Mouse (Mus musculus) neural tube, embryonic 11.5 days (tissue): ENCODE results near the gene Grsf1. TPM values are rescaled to one million over a fixed set of nuclear protein-coding genes. Genes with fewer than 3 reads are reported as not detected.

Experiments used
- ATAC-seq: fragments of 200-750 bp; cut with Nextera tagmentation; 2 replicates; pipeline ENCODE4 v1.8.0; 2017; ENCODE audit warnings: moderate number of reproducible peaks, mild to moderate bottlenecking, moderate TSS enrichment, moderate library complexity; ENCODE audit not compliant: insufficient read depth, low FRiP score, low TSS enrichment
- DNase-seq: peaks from one replicate; pipeline ENCODE4 v3.0.0-alpha.2; 2015; ENCODE audit warnings: low spot score
- H3K27ac ChIP-seq: fragments of 300-500 bp; sonication (generic); 2 replicates; pipeline ENCODE4 v1.5.1; 2014; ENCODE audit warnings: low read depth, mild to moderate bottlenecking, low read length
- H3K27me3 ChIP-seq: fragments of 300-500 bp; sonication (generic); 2 replicates; pipeline ENCODE4 v1.6.1; 2014; ENCODE audit warnings: mild to moderate bottlenecking, low read length, mixed read lengths; ENCODE audit not compliant: control insufficient read depth, insufficient read depth
- H3K36me3 ChIP-seq: fragments of 300-500 bp; sonication (generic); 2 replicates; pipeline ENCODE4 v1.6.1; 2014; ENCODE audit warnings: mild to moderate bottlenecking, low read length, moderate library complexity, mixed read lengths; ENCODE audit not compliant: control insufficient read depth, insufficient read depth
- H3K4me1 ChIP-seq: fragments of 300-500 bp; sonication (generic); 2 replicates; pipeline ENCODE4 v1.6.1; 2014; ENCODE audit warnings: low read length, mixed read lengths; ENCODE audit not compliant: control insufficient read depth, insufficient read depth
- H3K4me2 ChIP-seq: fragments of 300-500 bp; sonication (generic); 2 replicates; pipeline ENCODE4 v1.6.1; 2014; ENCODE audit warnings: low read depth, mild to moderate bottlenecking, moderate library complexity
- H3K4me3 ChIP-seq: fragments of 300-500 bp; sonication (generic); 2 replicates; pipeline ENCODE4 v1.5.1; 2014; ENCODE audit warnings: low read depth, low read length
- H3K9ac ChIP-seq: fragments of 300-500 bp; sonication (generic); 2 replicates; pipeline ENCODE4 v1.6.1; 2014; ENCODE audit warnings: mild to moderate bottlenecking, low read length
- H3K9me3 ChIP-seq: fragments of 300-500 bp; sonication (generic); 2 replicates; pipeline ENCODE4 v1.6.1; 2016; ENCODE audit warnings: low read length; ENCODE audit not compliant: control insufficient read depth
- WGBS: fragments of 180-500 bp; shearing (Covaris S2); extraction: QIAGEN DNeasy Blood & Tissue Kit; methylation state at CpG from one replicate; pipeline ENCODE4 v1.1.7; 2014; 5-methylcytosine and 5-hydroxymethylcytosine counted together
- polyA plus RNA-seq: library from polyadenylated mRNA; unstranded; fragments of >200 nt; fragmentation: Nextera tagmentation; extraction: Ambion mirVana; gene quantifications from 2 replicates; pipeline ENCODE4 v1.2.1, GENCODE M21; 2014

Gene Grsf1
- polyA plus RNA-seq, 1 experiment from 2014 or later: 105 TPM

DNA sequence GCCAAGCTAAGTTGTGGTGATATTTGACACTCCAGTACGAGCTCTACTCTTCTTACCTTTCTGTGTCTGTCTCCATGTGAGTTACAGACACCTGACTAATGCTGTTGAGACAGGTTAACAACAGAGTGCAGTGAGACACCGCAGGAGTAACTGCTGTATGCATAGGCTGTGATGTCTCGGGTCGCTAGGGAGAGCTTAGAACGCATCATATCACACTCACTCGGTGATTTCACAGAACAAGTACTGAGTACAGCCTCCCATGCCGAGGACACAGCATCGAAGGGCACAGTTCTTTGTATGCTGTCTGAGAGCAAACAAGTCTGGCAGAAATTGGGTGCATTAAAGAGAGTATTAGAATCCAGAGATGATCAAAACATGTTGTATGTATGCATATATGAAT, 46.0 kb downstream of the Grsf1 start:
- DNase-seq (no peak), ATAC-seq (no peak)
- H3K4me3 ChIP-seq: no peak overlapping the region
- H3K9ac ChIP-seq: no peak overlapping the region
- H3K4me2 ChIP-seq: no peak overlapping the region
- 90% methylated on average over 8 of the region's 8 CpGs for WGBS
- H3K27me3 ChIP-seq: no peaks in the 10 kb centered on the region
- H3K9me3 ChIP-seq: no peaks in the 10 kb centered on the region
- peaks cover 10% of the 10 kb centered on the region; the same call in 1 of the 2 replicates for H3K36me3 ChIP-seq
- H3K27ac ChIP-seq: no peak overlapping the region
- H3K4me1 ChIP-seq: no peaks in the 10 kb centered on the region

- no peak for DNase-seq
- Histone ChIP-seq H3K27ac (no peak overlapping the region), H3K4me1 (no peaks in the 10 kb centered on the region), H3K4me2 (no peak overlapping the region), H3K9me3 (no peaks in the 10 kb centered on the region), H3K36me3 (peaks cover 10% of the 10 kb centered on the region; the same call in 1 of the 2 replicates), H3K4me3 (no peak overlapping the region), H3K9ac (no peak overlapping the region), H3K27me3 (no peaks in the 10 kb centered on the region)
- ATAC-seq: no peak
- 68% methylated on average over 11 of the region's 11 CpGs for WGBS
Measured at GRCm38 (mm10) chr5:88629125-88629524, 46.8 kb downstream of the Grsf1 start.

DNA sequence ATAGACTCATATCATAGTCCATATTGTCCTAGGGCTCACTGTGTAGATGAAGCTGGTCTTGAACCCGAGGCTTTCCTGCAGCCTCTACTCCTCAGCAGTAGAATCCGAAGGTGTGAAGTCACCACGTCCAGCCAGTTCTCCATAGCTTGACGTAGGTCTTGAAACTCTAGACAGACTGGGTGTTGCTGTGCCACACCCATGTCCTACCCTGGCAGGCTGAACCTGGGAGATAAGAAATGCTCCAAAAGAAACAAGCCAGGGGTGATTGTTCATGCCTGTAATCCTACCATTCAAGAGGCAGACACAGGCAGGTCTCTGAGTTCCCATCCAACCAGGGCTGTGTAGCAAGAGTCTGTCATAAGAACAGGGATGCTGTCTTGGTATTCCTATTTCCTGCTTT, 48.4 kb downstream of the Grsf1 start:
- no peaks in the 10 kb centered on the region for H3K27me3 ChIP-seq
- WGBS: 80% methylated on average over 4 of the region's 4 CpGs
- peaks cover 10% of the 10 kb centered on the region; the same call in 1 of the 2 replicates for H3K36me3 ChIP-seq
- no peaks in the 10 kb centered on the region for H3K9me3 ChIP-seq
- no peaks in the 10 kb centered on the region for H3K4me1 ChIP-seq
- H3K9ac ChIP-seq: no peak overlapping the region
- no peak for DNase-seq
- H3K4me2 ChIP-seq: no peak overlapping the region
- no peak overlapping the region for H3K4me3 ChIP-seq
- no peak overlapping the region for H3K27ac ChIP-seq
- no peak for ATAC-seq

DNA sequence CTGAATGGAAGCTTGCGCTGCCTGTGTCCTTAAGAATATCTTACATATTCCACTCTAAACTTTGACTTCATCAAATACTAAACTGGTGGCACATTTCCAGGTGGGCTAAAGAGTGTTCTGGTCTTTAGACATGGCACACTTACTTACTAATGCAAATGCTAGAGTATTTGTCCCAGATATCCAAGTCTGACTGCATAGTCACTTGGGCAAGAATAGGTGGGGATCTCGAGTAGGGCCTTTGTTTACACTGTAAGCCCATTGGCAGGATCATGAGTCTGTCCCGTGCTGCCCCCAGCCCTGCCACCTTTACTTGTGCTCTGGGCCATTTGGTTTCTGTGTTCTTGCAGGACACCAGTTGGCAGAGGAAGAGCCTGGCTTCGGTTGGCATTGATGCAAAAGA, 59.0 kb downstream of the Grsf1 start:
- ATAC-seq (no peak), DNase-seq (no peak)
- Histone ChIP-seq H3K4me2 (no peak overlapping the region), H3K4me1 (no peaks in the 10 kb centered on the region), H3K27me3 (no peaks in the 10 kb centered on the region), H3K9me3 (no peaks in the 10 kb centered on the region), H3K27ac (no peak overlapping the region), H3K9ac (no peak overlapping the region), H3K36me3 (peaks cover 3% of the 10 kb centered on the region; the same call in 1 of the 2 replicates), H3K4me3 (no peak overlapping the region)
- WGBS: 91% methylated on average over 4 of the region's 4 CpGs

DNA sequence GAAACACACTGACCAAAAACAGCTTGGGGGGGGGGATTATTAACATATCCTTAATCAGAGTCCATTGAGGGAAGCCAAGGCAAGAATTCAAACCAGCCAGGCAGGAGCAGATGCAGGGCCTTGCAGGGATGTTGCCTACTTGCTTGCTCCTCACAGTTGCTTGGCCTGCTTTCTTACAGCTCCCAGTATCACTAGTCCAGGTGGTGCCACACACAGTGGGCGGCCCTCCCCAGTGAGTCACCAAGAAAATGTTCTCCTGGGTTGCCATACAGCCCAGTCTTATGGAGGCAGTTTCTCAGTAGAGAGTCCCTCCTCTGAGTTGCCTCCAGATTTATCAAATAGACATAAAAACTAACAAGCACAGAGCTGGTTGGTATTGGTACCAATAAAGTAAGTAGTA, 61.8 kb downstream of the Grsf1 start:
- H3K36me3 ChIP-seq: no peaks in the 10 kb centered on the region
- H3K27me3 ChIP-seq: no peaks in the 10 kb centered on the region
- H3K27ac ChIP-seq: no peak overlapping the region
- no peaks in the 10 kb centered on the region for H3K9me3 ChIP-seq
- 93% methylated on average over 1 of the region's 1 CpGs for WGBS
- no peaks in the 10 kb centered on the region for H3K4me1 ChIP-seq
- H3K9ac ChIP-seq: no peak overlapping the region
- no peak for DNase-seq
- no peak for ATAC-seq
- H3K4me3 ChIP-seq: no peak overlapping the region
- H3K4me2 ChIP-seq: no peak overlapping the region

Other genes starting within 250 kb of the Grsf1 start
- gene Ambn, start 220.2 kb downstream of the Grsf1 start, polyA plus RNA-seq: not detected in 2 replicates
- gene Enam, start 188.2 kb downstream of the Grsf1 start, polyA plus RNA-seq: not detected in 2 replicates
- 0.21 and 0.34 TPM in 2 replicates for gene Jchain, start 148.3 kb downstream of the Grsf1 start, polyA plus RNA-seq
- gene Utp3, start 121.7 kb downstream of the Grsf1 start, polyA plus RNA-seq: 69.9 and 71.0 TPM in 2 replicates
- gene Rufy3, start 111.1 kb downstream of the Grsf1 start, polyA plus RNA-seq: 130 and 134 TPM in 2 replicates
- gene Mob1b, start 44.7 kb upstream of the Grsf1 start, polyA plus RNA-seq: 15.6 and 16.2 TPM in 2 replicates
- gene Dck, start 88.8 kb upstream of the Grsf1 start, polyA plus RNA-seq: 118 and 119 TPM in 2 replicates
- gene Slc4a4, start 210.6 kb upstream of the Grsf1 start, polyA plus RNA-seq: 1.7 and 2.6 TPM in 2 replicates